Mouse (Mus musculus) layer of hippocampus, postnatal 25 days (tissue): ENCODE results near the gene Tbc1d16. TPM values are rescaled to one million over a fixed set of nuclear protein-coding genes. Genes with fewer than 3 reads are reported as not detected.

Source experiments
- microRNA-seq, 2 experiments: library from miRNA; unstranded; fragments of <30 nt; microRNA quantifications; one replicate each; pipeline ENCODE4 v1.2.0; 2021
- total RNA-seq, 2 experiments: library from RNA; stranded (reverse); gene quantifications; 2 replicates each; pipeline ENCODE4 v1.2.3; 2021

Gene Tbc1d16
- total RNA-seq, 2 experiments from 2014 or later: 53.6 to 55.9 TPM

Small RNA genes lying within 50 kb of the gene (microRNA-seq; reads per million reads assigned to microRNA genes)
- gene Mir6934: 8.0 to 10.3 reads per million in 2 experiments

Other genes starting within 250 kb of the Tbc1d16 start
- not detected for gene Enpp7, start 240.3 kb downstream of the Tbc1d16 start, total RNA-seq
- gene Cbx2, start 205.5 kb downstream of the Tbc1d16 start, total RNA-seq: 1 to 10 TPM; 4.0 to 4.4 TPM
- gene Cbx8, start 187.5 kb downstream of the Tbc1d16 start, total RNA-seq: 10 to 100 TPM; 13.8 to 16.7 TPM
- gene Cbx4, start 142.3 kb downstream of the Tbc1d16 start, total RNA-seq: 10 to 100 TPM; 62.1 to 67.7 TPM
- gene Ccdc40, start 73 bp upstream of the Tbc1d16 start, total RNA-seq: 1 to 10 TPM; 1.5 to 5.5 TPM
- gene Gaa, start 39.4 kb upstream of the Tbc1d16 start, total RNA-seq: 100 to 1,000 TPM; 304 to 308 TPM
- 10 to 100 TPM; 82.2 to 91.7 TPM for gene Eif4a3, start 71.6 kb upstream of the Tbc1d16 start, total RNA-seq
- under 1 TPM; 0.52 to 0.98 TPM for gene Card14, start 79.3 kb upstream of the Tbc1d16 start, total RNA-seq
- gene Sgsh, start 127.0 kb upstream of the Tbc1d16 start, total RNA-seq: 1 to 10 TPM; 5.0 to 5.1 TPM
- gene Slc26a11, start 127.1 kb upstream of the Tbc1d16 start, total RNA-seq: 1 to 10 TPM; 5.3 to 6.4 TPM
- gene Rnf213, start 164.6 kb upstream of the Tbc1d16 start, total RNA-seq: 1 to 10 TPM; 3.6 to 4.3 TPM